Mouse (Mus musculus) stomach, embryonic 14.5 days (tissue): ENCODE data around the gene Jag1. TPM values are rescaled to one million over a fixed set of nuclear protein-coding genes. Genes with fewer than 3 reads are reported as not detected.

ENCODE experiments used
- ATAC-seq: fragments of 200-750 bp; cut with Nextera tagmentation; 2 replicates; pipeline ENCODE4 v1.8.0; 2017; ENCODE audit warnings: low read depth, moderate TSS enrichment; ENCODE audit not compliant: insufficient number of reproducible peaks, insufficient read depth, low FRiP score
- H3K27ac ChIP-seq: fragments of 300-500 bp; sonication (generic); 2 replicates; pipeline ENCODE4 v1.5.1; 2014; ENCODE audit warnings: mild to moderate bottlenecking, low read length, moderate library complexity, mixed read lengths
- H3K27me3 ChIP-seq: fragments of 300-500 bp; sonication (generic); 2 replicates; pipeline ENCODE4 v1.6.1; 2014; ENCODE audit warnings: low read length, control low read depth, mixed read lengths; ENCODE audit not compliant: control insufficient read depth, insufficient read depth
- H3K36me3 ChIP-seq: fragments of 300-500 bp; sonication (generic); 2 replicates; pipeline ENCODE4 v1.6.1; 2014; ENCODE audit warnings: mild to moderate bottlenecking, control low read depth, low read length, moderate library complexity, mixed read lengths; ENCODE audit not compliant: control insufficient read depth, insufficient read depth
- H3K4me1 ChIP-seq: fragments of 300-500 bp; sonication (generic); 2 replicates; pipeline ENCODE4 v1.6.1; 2014; ENCODE audit warnings: low read length, control low read depth, mixed read lengths; ENCODE audit not compliant: control insufficient read depth, insufficient read depth
- H3K4me2 ChIP-seq: fragments of 300-500 bp; sonication (generic); replicated peaks from 2 replicates; pipeline ENCODE4 v1.6.1; 2014; ENCODE audit warnings: low read depth, low read length, control low read depth
- H3K4me3 ChIP-seq: fragments of 300-500 bp; sonication (generic); 2 replicates; pipeline ENCODE4 v1.5.1; 2014; ENCODE audit warnings: low read depth, low read length, control low read depth
- H3K9ac ChIP-seq: fragments of 300-500 bp; sonication (generic); replicated peaks from 2 replicates; pipeline ENCODE4 v1.6.1; 2014; ENCODE audit warnings: low read depth, mild to moderate bottlenecking, control low read depth, low read length, moderate library complexity, mixed read lengths
- H3K9me3 ChIP-seq: fragments of 300-500 bp; sonication (generic); 2 replicates; pipeline ENCODE4 v1.6.1; 2016; ENCODE audit warnings: low read depth, low read length, control low read depth; ENCODE audit not compliant: control insufficient read depth
- WGBS: fragments of 180-500 bp; shearing (Covaris S2); extraction: QIAGEN DNeasy Blood & Tissue Kit; methylation state at CpG from one replicate; pipeline ENCODE4 v1.1.7; 2014; 5-methylcytosine and 5-hydroxymethylcytosine counted together
- polyA plus RNA-seq: library from polyadenylated mRNA; unstranded; fragments of >200 nt; fragmentation: Nextera tagmentation; extraction: Ambion mirVana; gene quantifications from 2 replicates; pipeline ENCODE4 v1.2.1, GENCODE M21; 2014

Jag1 gene
- polyA plus RNA-seq, 1 experiment from 2014 or later = 20.2 TPM

- Histone ChIP-seq H3K4me2 (no peak overlapping the region), H3K36me3 (peaks cover 66% of the 10 kb centered on the region), H3K4me3 (no peak overlapping the region), H3K9ac (no peak overlapping the region), H3K27me3 (no peaks in the 10 kb centered on the region), H3K27ac (no peak overlapping the region), H3K4me1 (no peaks in the 10 kb centered on the region), H3K9me3 (no peaks in the 10 kb centered on the region)
- no peak for ATAC-seq
- WGBS = 87% methylated on average over 7 of the region's 7 CpGs
Observed at GRCm38 (mm10) chr2:137093298-137093630, 23.2 kb downstream of the Jag1 start.

GRCm38 (mm10) chr2:137092523-137093297 is 23.7 kb downstream of the Jag1 start:
- Histone ChIP-seq H3K27ac (no peak overlapping the region), H3K36me3 (peaks cover 69% of the 10 kb centered on the region), H3K27me3 (no peaks in the 10 kb centered on the region), H3K4me2 (no peak overlapping the region), H3K9me3 (no peaks in the 10 kb centered on the region), H3K4me3 (no peak overlapping the region), H3K9ac (no peak overlapping the region), H3K4me1 (no peaks in the 10 kb centered on the region)
- ATAC-seq = no peak
- 54% methylated on average over 10 of the region's 10 CpGs for WGBS

DNA sequence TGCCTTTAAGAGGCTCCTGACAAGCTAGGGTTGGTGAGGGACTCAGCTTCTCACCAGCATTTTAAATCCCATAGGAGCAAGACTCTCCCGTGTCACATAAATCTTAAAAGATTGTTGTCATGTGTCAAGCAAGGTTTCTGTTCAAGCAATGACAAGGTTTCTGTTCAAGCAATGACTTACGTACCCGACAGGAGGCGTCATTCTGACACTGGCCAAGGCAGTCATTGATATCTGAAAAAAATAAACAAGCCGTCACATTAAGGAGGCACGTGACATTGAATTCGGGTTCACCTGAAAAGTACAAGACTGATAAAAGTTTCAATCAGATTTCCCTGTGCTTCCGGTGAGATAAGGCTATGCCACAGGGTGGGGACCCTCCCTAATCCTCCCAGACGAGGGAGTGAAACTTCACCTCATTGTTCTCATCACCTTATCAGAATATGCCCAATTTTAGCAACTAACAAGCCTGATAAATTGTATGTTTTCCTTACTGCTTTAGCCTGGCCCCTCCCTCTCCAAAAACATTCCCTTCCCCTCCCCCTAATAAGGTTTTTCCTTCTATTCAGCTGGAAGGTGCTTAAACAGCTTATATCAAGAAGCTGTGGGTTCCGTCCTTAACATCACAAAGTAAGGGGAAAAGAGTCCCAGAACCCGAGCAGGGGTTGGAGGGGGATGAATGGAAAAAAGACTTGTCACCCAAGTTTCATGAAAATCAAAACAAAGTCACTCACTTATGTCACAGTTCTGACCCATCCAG is 24.5 kb downstream of the Jag1 start:
- H3K4me3 ChIP-seq = no peak overlapping the region
- H3K9ac ChIP-seq = no peak overlapping the region
- WGBS = 60% methylated on average over 11 of the region's 11 CpGs
- no peaks in the 10 kb centered on the region for H3K9me3 ChIP-seq
- H3K4me1 ChIP-seq = no peaks in the 10 kb centered on the region
- ATAC-seq = no peak
- no peak overlapping the region for H3K4me2 ChIP-seq
- no peaks in the 10 kb centered on the region for H3K27me3 ChIP-seq
- H3K36me3 ChIP-seq = peaks cover 76% of the 10 kb centered on the region
- no peak overlapping the region for H3K27ac ChIP-seq

GRCm38 (mm10) chr2:137087705-137088104 is 28.7 kb downstream of the Jag1 start:
- no peak overlapping the region for H3K4me3 ChIP-seq
- H3K9me3 ChIP-seq = no peaks in the 10 kb centered on the region
- H3K27ac ChIP-seq = no peak overlapping the region
- H3K4me1 ChIP-seq = no peaks in the 10 kb centered on the region
- WGBS = 65% methylated on average over 6 of the region's 6 CpGs
- ATAC-seq = no peak
- H3K9ac ChIP-seq = no peak overlapping the region
- H3K27me3 ChIP-seq = no peaks in the 10 kb centered on the region
- H3K36me3 ChIP-seq = peaks cover 80% of the 10 kb centered on the region
- H3K4me2 ChIP-seq = no peak overlapping the region

DNA sequence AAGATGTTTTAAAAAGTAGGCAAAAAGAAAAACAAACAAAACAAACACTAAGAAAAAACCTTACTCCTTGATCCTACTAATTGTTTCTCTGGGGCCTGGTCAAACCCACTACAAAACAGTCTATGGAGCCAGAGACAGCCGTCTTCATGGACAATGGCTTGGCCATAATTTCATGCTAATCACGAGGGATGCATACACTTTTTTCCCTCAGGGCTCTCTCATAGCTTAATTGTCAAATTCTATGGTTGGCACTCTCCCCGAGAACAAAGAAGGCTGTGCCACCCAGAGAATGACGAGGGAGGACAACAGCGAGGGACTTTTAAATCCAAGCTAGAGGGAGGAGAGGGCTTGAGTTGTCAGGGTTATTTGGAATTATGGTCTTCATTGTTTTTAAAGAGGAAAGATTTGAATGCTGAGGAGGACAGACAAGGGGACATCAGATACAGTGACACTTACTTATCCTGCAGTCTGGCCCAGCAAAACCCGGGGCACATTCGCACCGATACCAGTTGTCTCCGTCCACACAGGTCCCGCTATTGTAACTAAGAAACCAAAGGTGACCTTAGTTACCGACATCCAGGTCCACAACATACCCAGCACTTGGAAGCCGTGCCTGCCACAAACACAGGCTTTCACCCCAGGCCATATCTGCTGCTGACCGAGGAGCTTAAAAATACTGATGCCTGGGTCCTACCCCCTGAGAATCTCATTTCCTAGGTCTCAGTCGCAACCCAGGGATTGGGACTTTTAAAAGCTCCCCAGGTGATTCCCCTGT is 29.6 kb downstream of the Jag1 start:
- Histone ChIP-seq H3K4me1 (no peaks in the 10 kb centered on the region), H3K4me3 (no peak overlapping the region), H3K4me2 (no peak overlapping the region), H3K27me3 (no peaks in the 10 kb centered on the region), H3K36me3 (peaks cover 78% of the 10 kb centered on the region), H3K27ac (no peak overlapping the region), H3K9me3 (no peaks in the 10 kb centered on the region), H3K9ac (no peak overlapping the region)
- WGBS = 89% methylated on average over 14 of the region's 14 CpGs
- ATAC-seq = no peak

GRCm38 (mm10) chr2:137085257-137085656 is 31.2 kb downstream of the Jag1 start:
- Histone ChIP-seq H3K4me2 (no peak overlapping the region), H3K9ac (no peak overlapping the region), H3K9me3 (no peaks in the 10 kb centered on the region), H3K4me1 (peaks cover 3% of the 10 kb centered on the region), H3K27me3 (no peaks in the 10 kb centered on the region), H3K4me3 (no peak overlapping the region), H3K27ac (no peak overlapping the region), H3K36me3 (peaks cover 64% of the 10 kb centered on the region)
- WGBS = 68% methylated on average over 8 of the region's 8 CpGs
- ATAC-seq = no peak

GRCm38 (mm10) chr2:137082896-137083620 is 33.4 kb downstream of the Jag1 start:
- no peaks in the 10 kb centered on the region for H3K27me3 ChIP-seq
- no peak overlapping the region for H3K27ac ChIP-seq
- H3K4me3 ChIP-seq = no peak overlapping the region
- H3K4me2 ChIP-seq = no peak overlapping the region
- H3K9ac ChIP-seq = no peak overlapping the region
- 89% methylated on average over 24 of the region's 24 CpGs for WGBS
- ATAC-seq = no peak
- H3K9me3 ChIP-seq = no peaks in the 10 kb centered on the region
- H3K4me1 ChIP-seq = peaks cover 3% of the 10 kb centered on the region
- peaks cover 48% of the 10 kb centered on the region for H3K36me3 ChIP-seq

GRCm38 (mm10) chr2:137081001-137081400 is 35.4 kb downstream of the Jag1 start:
- Histone ChIP-seq H3K4me1 (peaks cover 3% of the 10 kb centered on the region), H3K4me3 (no peak overlapping the region), H3K9me3 (no peaks in the 10 kb centered on the region), H3K27ac (no peak overlapping the region), H3K9ac (no peak overlapping the region), H3K4me2 (no peak overlapping the region), H3K36me3 (peaks cover 34% of the 10 kb centered on the region), H3K27me3 (no peaks in the 10 kb centered on the region)
- 87% methylated on average over 7 of the region's 7 CpGs for WGBS
- ATAC-seq = no peak
